Mouse (Mus musculus) mouse trophoblast stem cell (cell line): ENCODE data around the gene Zfp846.
"Not testable (repeated sequence)": the region's sequence is repeated elsewhere in the genome, so short reads cannot be mapped to it uniquely, and the experiment has no call there.

Source experiments
- in situ Hi-C, 2 experiments: fragments of 300-500 bp; cut with MseI, MboI; formaldehyde crosslinking; loops; 2 replicates in 1 of 2; 3 replicates in 1 of 2; pipeline ENCODE4 v1.15.1; 2025

The Zfp846 gene

GRCm38 (mm10) chr9:20581175-20581634 lies at the start of gene Zfp846:
TSS of gene Zfp846 (plus strand) at chr9:20581291.
- in situ Hi-C loops: no loop called here

GRCm38 (mm10) chr9:20534326-20534926 lies 46.7 kb upstream of the Zfp846 start:
- in situ Hi-C loops: no loop called here

- in situ Hi-C loops: no loop called here
These were observed 44.5 kb upstream of the Zfp846 start for GRCm38 (mm10) chr9:20536598-20536997.

- in situ Hi-C loops: no loop called here
These were observed 37.6 kb upstream of the Zfp846 start for GRCm38 (mm10) chr9:20543496-20543895.

GRCm38 (mm10) chr9:20544070-20544821 lies 36.8 kb upstream of the Zfp846 start:
- in situ Hi-C loops: no loop called here

GRCm38 (mm10) chr9:20545151-20545550 lies 35.9 kb upstream of the Zfp846 start:
- in situ Hi-C loops: loop anchor here in 1 of 2 experiments (5.0 kb wide), 1 partner anchor 78 kb away; no protein-coding TSS in a partner anchor

GRCm38 (mm10) chr9:20551781-20552275 lies 29.3 kb upstream of the Zfp846 start:
- in situ Hi-C loops: no loop called here

GRCm38 (mm10) chr9:20552698-20553097 lies 28.4 kb upstream of the Zfp846 start:
- in situ Hi-C loops: no loop called here

GRCm38 (mm10) chr9:20562177-20562576 lies 18.9 kb upstream of the Zfp846 start:
- in situ Hi-C loops: no loop called here

- in situ Hi-C loops: not testable (repeated sequence)
These were observed 15.6 kb upstream of the Zfp846 start for GRCm38 (mm10) chr9:20565326-20566030.

- in situ Hi-C loops: no loop called here
These were observed 10.0 kb upstream of the Zfp846 start for GRCm38 (mm10) chr9:20571060-20571459.

GRCm38 (mm10) chr9:20576591-20576990 lies 4.5 kb upstream of the Zfp846 start:
- in situ Hi-C loops: no loop called here

GRCm38 (mm10) chr9:20601270-20601669 lies 20.2 kb downstream of the Zfp846 start:
- in situ Hi-C loops: no loop called here

GRCm38 (mm10) chr9:20606269-20606668 lies 25.2 kb downstream of the Zfp846 start:
- in situ Hi-C loops: no loop called here

- in situ Hi-C loops: no loop called here
These were observed 26.2 kb downstream of the Zfp846 start for GRCm38 (mm10) chr9:20607100-20607974.

GRCm38 (mm10) chr9:20609831-20610464 lies 28.9 kb downstream of the Zfp846 start:
- in situ Hi-C loops: no loop called here

- in situ Hi-C loops: no loop called here
These were observed 30.9 kb downstream of the Zfp846 start for GRCm38 (mm10) chr9:20611976-20612375.

GRCm38 (mm10) chr9:20616685-20617084 lies 35.6 kb downstream of the Zfp846 start:
- in situ Hi-C loops: no loop called here

- in situ Hi-C loops: no loop called here
These were observed 50.2 kb downstream of the Zfp846 start for GRCm38 (mm10) chr9:20631332-20631731.

GRCm38 (mm10) chr9:20635676-20636075 lies 54.6 kb downstream of the Zfp846 start:
- in situ Hi-C loops: not testable (repeated sequence)

GRCm38 (mm10) chr9:20636256-20636655 lies 55.2 kb downstream of the Zfp846 start:
- in situ Hi-C loops: no loop called here
